In genomic region chr6:106791429-106791828, GRCm38 (mm10) we compare ENCODE assay signal across 21 mouse cellular contexts. TPM values are rescaled to one million over a fixed set of nuclear protein-coding genes. Genes with fewer than 3 reads are reported as not detected.
"Had no signal": no experiment of that assay in that cellular context is flagged by ENCODE, and none has a peak within 500 bp of the region (broad histone marks: within the 10 kb centered on the region; RNA-seq: fewer than 3 reads in every experiment).

No protein-coding gene starts in this region.

- H3K27ac ChIP-seq: kidney, postnatal 0 days; layer of hippocampus, adult 2 months; limb, embryonic 13.5 days; liver, embryonic 14.5 days; midbrain, embryonic 12.5 days had no signal

- H3K9ac ChIP-seq: limb, embryonic 13.5 days; liver, embryonic 14.5 days; midbrain, embryonic 12.5 days had no signal

- H3K4me3 ChIP-seq: layer of hippocampus, adult 2 months; limb, embryonic 13.5 days; megakaryocyte, embryonic 14.5 days; midbrain, embryonic 12.5 days had no signal

- H3K4me2 ChIP-seq: limb, embryonic 13.5 days; midbrain, embryonic 12.5 days had no signal

- H3K4me1 ChIP-seq: limb, embryonic 13.5 days; midbrain, embryonic 12.5 days had no signal

- H3K27me3 ChIP-seq: limb, embryonic 13.5 days; megakaryocyte, embryonic 14.5 days; midbrain, embryonic 12.5 days had no signal

- ATAC-seq: intestine, postnatal 0 days; lung, postnatal 0 days; midbrain, embryonic 16.5 days had no signal

- H3K9me3 ChIP-seq: limb, embryonic 13.5 days; megakaryocyte, embryonic 14.5 days; midbrain, embryonic 12.5 days had no signal

- DNase-seq: kidney, adult 8-10 months; kidney, postnatal 36 days; left cerebral cortex, postnatal 4 days; lung, adult 2 months; lung, postnatal 36 days; right cerebral cortex, postnatal 25 days; thymus, adult 18-20 months; thymus, postnatal 25 days had no signal

RNA-seq across cellular contexts. Expression of gene Il5ra, which starts 42.6 kb away (rescaled TPM):
- total RNA-seq: layer of hippocampus, adult 2 months; layer of hippocampus, postnatal 10 days; left cerebral cortex, postnatal 10 days; left cerebral cortex, postnatal 4 days had no signal
- polyA plus RNA-seq: intestine, postnatal 0 days; limb, embryonic 13.5 days; liver, adult 2 months; lung, postnatal 0 days; midbrain, embryonic 12.5 days; midbrain, embryonic 16.5 days; stomach, embryonic 14.5 days had no signal
